Mouse (Mus musculus) hematopoietic stem cell, adult 5-6 weeks (primary cell): ENCODE measurements around the gene Cnih4. TPM values are rescaled to one million over a fixed set of nuclear protein-coding genes. Genes with fewer than 3 reads are reported as not detected.

ENCODE experiments used
- ATAC-seq, 2 experiments: fragments of 125-278 bp in 1 of 2; replicated peaks in 1 of 2; 2 replicates each; pipeline ENCODE4 v1.8.0; 2016 to 2017; ENCODE audit warnings: inconsistent platforms in 2 of 2, mild to moderate bottlenecking in 2 of 2, moderate number of reproducible peaks in 2 of 2, low read depth in 1 of 2, moderate TSS enrichment in 1 of 2; ENCODE audit not compliant: low FRiP score in 2 of 2, poor library complexity in 2 of 2, severe bottlenecking in 2 of 2, insufficient read depth in 1 of 2, low TSS enrichment in 1 of 2
- total RNA-seq: library from RNA; stranded (forward); fragments of 172-1452, 232-1000 nt; gene quantifications from 2 replicates; pipeline ENCODE4 v1.2.3, GENCODE M21; 2017

Cnih4 gene
- 68.4 and 80.9 TPM in 2 replicates for total RNA-seq

GRCm38 (mm10) chr1:181143950-181144836, at the start of gene Cnih4, which contains the start of gene Nvl:
TSS of gene Cnih4 (plus strand) at chr1:181144693.
TSS of gene Nvl (minus strand) at chr1:181144204.
- ATAC-seq: peak; percentile 91 to 93

GRCm38 (mm10) chr1:181117112-181117511, 27.4 kb upstream of the Cnih4 start:
- ATAC-seq: no peak

GRCm38 (mm10) chr1:181124145-181124544, 20.3 kb upstream of the Cnih4 start:
- no peak for ATAC-seq

- no peak for ATAC-seq
Observed at GRCm38 (mm10) chr1:181125916-181126315, 18.6 kb upstream of the Cnih4 start.

GRCm38 (mm10) chr1:181126766-181127165, 17.7 kb upstream of the Cnih4 start:
- ATAC-seq: no peak

GRCm38 (mm10) chr1:181131915-181132314, 12.6 kb upstream of the Cnih4 start:
- no peak for ATAC-seq

- no peak for ATAC-seq
Observed at GRCm38 (mm10) chr1:181138730-181139129, 5.8 kb upstream of the Cnih4 start.

GRCm38 (mm10) chr1:181143609-181143949, 914 bp upstream of the Cnih4 start:
- peak; percentile 4 to 12; a peak in 2 of 4 replicates for ATAC-seq

- ATAC-seq: no peak
Observed at GRCm38 (mm10) chr1:181144966-181145365, 473 bp downstream of the Cnih4 start.

- ATAC-seq: no peak
Observed at GRCm38 (mm10) chr1:181146187-181146586, 1.7 kb downstream of the Cnih4 start.

- no peak for ATAC-seq
Observed at GRCm38 (mm10) chr1:181148540-181148939, 4.0 kb downstream of the Cnih4 start.

- no peak for ATAC-seq
Observed at GRCm38 (mm10) chr1:181149373-181150017, 5.0 kb downstream of the Cnih4 start.

GRCm38 (mm10) chr1:181150431-181150826, 5.9 kb downstream of the Cnih4 start:
- peak in 1 of 2 experiments; percentile 19; a peak in 2 of 4 replicates for ATAC-seq

- peak; percentile 86 to 95 for ATAC-seq
Observed at GRCm38 (mm10) chr1:181150827-181151534, 6.5 kb downstream of the Cnih4 start.

GRCm38 (mm10) chr1:181151541-181151940, 7.0 kb downstream of the Cnih4 start:
- no peak for ATAC-seq

- no peak for ATAC-seq
Observed at GRCm38 (mm10) chr1:181167816-181168215, 23.3 kb downstream of the Cnih4 start.

GRCm38 (mm10) chr1:181168377-181168776, 23.9 kb downstream of the Cnih4 start:
- no peak for ATAC-seq

- peak; percentile 81 to 87 for ATAC-seq
Observed at GRCm38 (mm10) chr1:181170210-181170609, 25.7 kb downstream of the Cnih4 start.
